ENCODE assay signal across 26 mouse cellular contexts in the genomic region with DNA sequence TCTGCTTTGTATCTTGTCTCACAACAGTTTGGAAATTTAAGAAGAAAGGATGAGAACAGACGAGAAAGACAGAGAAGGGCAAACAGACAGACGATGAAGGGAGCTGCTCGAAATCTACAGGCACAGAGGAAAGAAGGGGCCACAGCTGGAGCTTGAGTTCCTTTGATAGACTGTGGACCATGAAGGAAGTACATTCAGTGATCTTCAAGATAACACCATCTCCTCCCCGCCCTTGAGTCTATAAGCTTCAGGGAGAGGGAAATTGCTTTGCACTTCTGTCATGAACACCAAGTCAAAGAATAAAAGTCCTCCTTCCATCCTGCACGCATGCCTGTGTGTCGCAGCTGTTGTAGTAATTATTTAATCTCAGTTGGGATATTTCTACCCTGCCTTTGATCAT. TPM values are rescaled to one million over a fixed set of nuclear protein-coding genes. Genes with fewer than 3 reads are reported as not detected.
A peak's percentile ranks its signal among the peaks of the same experiment; 100 is the strongest.
DNase-seq lines count a peak whose midpoint lies in the region; ATAC-seq and TF ChIP-seq lines count a peak whose summit lies in the region.
"Had no signal": no experiment of that assay in that cellular context is flagged by ENCODE, and none has a peak within 500 bp of the region (broad histone marks: within the 10 kb centered on the region; RNA-seq: fewer than 3 reads in every experiment).

No protein-coding gene starts in this region.

- H3K27ac ChIP-seq in bone marrow macrophage, adult 2 months (ENCODE audit: insufficient read depth, low read depth, low read length), result no peak overlapping the region
- H3K27ac ChIP-seq: embryonic facial prominence, embryonic 12.5 days; forebrain, embryonic 13.5 days; hindbrain, embryonic 13.5 days; intestine, embryonic 15.5 days; midbrain, embryonic 10.5 days had no signal

- peak; percentile 27 for DNase-seq in thymus, postnatal 0 days (ENCODE audit: low spot score)
- no peak for DNase-seq in thymus, postnatal 4 days
- no peak for DNase-seq in yolk sac, embryonic 10.5 days (ENCODE audit: low spot score)
- DNase-seq in frontal cortex, adult 2 months (ENCODE audit: extremely low spot score in 1 of 2, low spot score in 1 of 2), result no peak
- DNase-seq in cerebellum, postnatal 4 days (ENCODE audit: low spot score in 2 of 2), result no peak
- DNase-seq: cerebellum, adult 9-10 months; gastrocnemius, postnatal 25 days; heart, postnatal 10 days; kidney, adult 9 months; kidney, postnatal 36 days; lung, postnatal 14 days; retina, postnatal 1 day; thymus, postnatal 36 days had no signal

- peak; percentile 56 for ATAC-seq in megakaryocyte, adult 5-6 weeks (ENCODE audit: poor library complexity, severe bottlenecking)
- ATAC-seq: forebrain, embryonic 13.5 days; intestine, embryonic 15.5 days had no signal

- TF ChIP-seq CTCF in bone marrow macrophage, adult 2 months (IDR thresholded peaks at IDR 0.05; ENCODE audit: low read depth, low read length), result no peak

- H3K4me3 ChIP-seq in bone marrow macrophage, adult 2 months (ENCODE audit: insufficient read depth, low read length), result peak overlapping the region; percentile 44
- H3K4me3 ChIP-seq: embryonic facial prominence, embryonic 12.5 days; erythroblast, embryonic 14.5 days; forebrain, embryonic 13.5 days; hindbrain, embryonic 13.5 days; intestine, embryonic 15.5 days; midbrain, embryonic 10.5 days had no signal

- H3K4me1 ChIP-seq in bone marrow macrophage, adult 2 months (ENCODE audit: control insufficient read depth, insufficient read depth, low read length), result no peaks in the 10 kb centered on the region
- H3K4me1 ChIP-seq: embryonic facial prominence, embryonic 12.5 days; forebrain, embryonic 13.5 days; hindbrain, embryonic 13.5 days; intestine, embryonic 15.5 days; midbrain, embryonic 10.5 days had no signal

- TF ChIP-seq POLR2A in bone marrow macrophage, adult 2 months (IDR thresholded peaks at IDR 0.05; ENCODE audit: borderline replicate concordance, low read depth, low read length), result no peak

RNA-seq across cellular contexts. Expression of a gene that starts 22.8 kb away (rescaled TPM):
- 0.89 and 1.2 TPM in 2 replicates for polyA plus RNA-seq in thymus, postnatal 0 days (2015; fragmentation: Nextera tagmentation; extraction: Ambion mirVana)
- polyA plus RNA-seq in bone marrow macrophage, adult 2 months (2012; ENCODE audit: insufficient read depth, insufficient read length, missing spikeins), result not detected in 2 replicates
- 3.1 and 4.2 TPM in 2 replicates for total RNA-seq in megakaryocyte, adult 5-6 weeks (2015)
- total RNA-seq in megakaryocyte, adult 5-6 weeks (2017), result 4.3 and 5.9 TPM in 2 replicates
- polyA plus RNA-seq in frontal cortex, adult 2 months (2012; rRNA removed), result not detected in 2 replicates
- total RNA-seq: gastrocnemius, postnatal 25 days; heart, postnatal 10 days; layer of hippocampus, postnatal 10 days; midbrain, postnatal 0 days had no signal
- polyA plus RNA-seq: C2C12; embryonic facial prominence, embryonic 12.5 days; erythroblast, embryonic 14.5 days; forebrain, embryonic 13.5 days; heart, embryonic 11.5 days; hindbrain, embryonic 13.5 days; intestine, embryonic 15.5 days; limb, embryonic 11.5 days; midbrain, embryonic 10.5 days had no signal

RNA-seq across cellular contexts. Expression of a gene that starts 42.8 kb away (rescaled TPM):
- polyA plus RNA-seq in thymus, postnatal 0 days (2015; fragmentation: Nextera tagmentation; extraction: Ambion mirVana), result 77.0 and 79.9 TPM in 2 replicates
- 22.1 and 24.9 TPM in 2 replicates for polyA plus RNA-seq in bone marrow macrophage, adult 2 months (2012; ENCODE audit: insufficient read depth, insufficient read length, missing spikeins)
- total RNA-seq in megakaryocyte, adult 5-6 weeks (2015), result 27.9 and 35.9 TPM in 2 replicates
- 50.4 and 52.2 TPM in 2 replicates for total RNA-seq in megakaryocyte, adult 5-6 weeks (2017)
- 26.8 and 29.7 TPM in 2 replicates for polyA plus RNA-seq in frontal cortex, adult 2 months (2012; rRNA removed)
